Mouse (Mus musculus) testis, adult 2 months (tissue): ENCODE results near the gene Ggcx.

Experiments used
- CTCF ChIP-seq: fragments of 200-500 bp; IDR thresholded peaks from 2 replicates; pipeline ENCODE4 v1.5.1; 2012; ENCODE audit warnings: low read depth, mild to moderate bottlenecking, inconsistent platforms, low read length, moderate library complexity; ENCODE audit not compliant: control insufficient read depth, insufficient read depth, insufficient replicate concordance
- POLR2A ChIP-seq: fragments of 200-500 bp; IDR thresholded peaks from 2 replicates; pipeline ENCODE4 v1.6.1; 2012; ENCODE audit warnings: low read depth, mild to moderate bottlenecking, inconsistent platforms, low read length, moderate library complexity; ENCODE audit not compliant: control insufficient read depth

- TF ChIP-seq POLR2A (no peak), CTCF (no peak)
Observed at GRCm38 (mm10) chr6:72432153-72432552, 18.0 kb downstream of the Ggcx start.
